Mouse (Mus musculus) mouse trophoblast stem cell (cell line): ENCODE measurements around the gene Gm17622.

Experiments
- in situ Hi-C, 2 experiments: fragments of 300-500 bp; cut with MseI, MboI; formaldehyde crosslinking; loops; 2 replicates in 1 of 2; 3 replicates in 1 of 2; pipeline ENCODE4 v1.15.1; 2025

Gene Gm17622

DNA sequence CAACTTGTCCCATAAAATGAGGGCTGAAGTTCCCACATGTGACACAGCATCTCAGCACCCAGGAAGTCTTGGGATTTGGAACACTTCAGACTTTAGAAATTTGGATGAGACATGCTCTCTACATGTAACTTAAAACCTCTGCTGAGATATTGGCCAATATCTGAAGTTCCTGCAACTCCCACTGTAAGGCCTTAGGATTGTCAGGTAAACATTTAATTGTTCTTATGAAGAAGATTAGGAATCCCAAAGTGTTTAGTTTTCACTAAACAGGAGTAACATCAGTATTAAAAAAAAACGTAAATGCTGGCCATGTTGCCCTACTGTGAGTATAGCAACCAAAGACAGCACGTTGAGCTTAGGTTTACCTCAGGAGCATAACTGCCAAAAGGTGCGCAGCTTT lies at the start of gene Gm17622:
Gm17622 (plus strand) TSS at position 301 of the 400 bp plus-strand sequence.
- in situ Hi-C loops: no loop called here

DNA sequence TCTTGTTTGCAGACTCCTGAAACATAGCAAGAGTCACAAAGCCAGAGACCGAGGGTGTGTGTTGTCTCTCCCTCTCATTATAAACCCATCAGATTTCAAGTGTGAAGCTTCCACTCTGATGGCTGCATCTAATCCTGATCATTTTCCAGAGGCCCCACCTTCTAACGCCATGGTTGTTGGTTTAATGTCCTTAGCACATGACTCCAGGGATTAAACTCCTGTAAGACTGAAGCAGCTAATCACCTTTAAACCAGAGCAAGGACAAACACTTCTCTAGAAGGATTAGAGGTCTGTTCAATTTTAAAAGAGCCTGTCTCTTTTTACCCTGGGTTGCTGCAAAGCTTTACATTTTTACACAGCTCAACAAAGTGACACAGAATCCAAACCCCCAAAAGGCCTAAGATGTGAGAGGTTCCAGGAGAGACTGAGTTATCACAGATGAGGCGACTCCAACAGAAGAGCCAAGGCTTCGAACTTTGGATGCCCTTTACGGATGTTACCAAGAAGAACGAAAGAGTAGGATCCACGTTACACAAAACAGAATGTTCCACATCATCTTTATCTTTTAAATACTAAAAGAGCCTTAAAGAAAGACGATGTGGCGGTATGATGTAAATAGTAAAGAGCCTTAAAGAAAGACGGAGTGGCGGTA lies 40.2 kb upstream of the Gm17622 start:
- in situ Hi-C loops: no loop called here

DNA sequence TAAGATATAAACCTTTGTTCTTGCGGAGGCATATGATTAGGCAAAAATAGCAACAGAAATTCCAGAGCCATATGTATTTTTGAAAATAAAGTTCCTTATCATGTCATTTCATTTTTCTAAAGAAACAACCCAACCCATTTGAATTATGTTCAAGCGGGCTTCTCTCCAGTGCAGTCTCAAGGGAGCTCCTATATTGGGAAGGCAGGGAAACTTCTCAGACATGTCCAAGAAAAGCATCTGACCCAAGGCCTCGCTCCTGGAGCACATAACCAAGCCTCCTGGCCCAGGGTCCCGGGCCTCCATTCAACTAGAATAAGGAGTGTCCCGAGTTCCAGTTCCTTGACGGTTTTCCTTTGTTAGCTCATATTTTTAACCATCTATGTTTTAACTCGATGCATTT lies 39.7 kb upstream of the Gm17622 start:
- in situ Hi-C loops: no loop called here

DNA sequence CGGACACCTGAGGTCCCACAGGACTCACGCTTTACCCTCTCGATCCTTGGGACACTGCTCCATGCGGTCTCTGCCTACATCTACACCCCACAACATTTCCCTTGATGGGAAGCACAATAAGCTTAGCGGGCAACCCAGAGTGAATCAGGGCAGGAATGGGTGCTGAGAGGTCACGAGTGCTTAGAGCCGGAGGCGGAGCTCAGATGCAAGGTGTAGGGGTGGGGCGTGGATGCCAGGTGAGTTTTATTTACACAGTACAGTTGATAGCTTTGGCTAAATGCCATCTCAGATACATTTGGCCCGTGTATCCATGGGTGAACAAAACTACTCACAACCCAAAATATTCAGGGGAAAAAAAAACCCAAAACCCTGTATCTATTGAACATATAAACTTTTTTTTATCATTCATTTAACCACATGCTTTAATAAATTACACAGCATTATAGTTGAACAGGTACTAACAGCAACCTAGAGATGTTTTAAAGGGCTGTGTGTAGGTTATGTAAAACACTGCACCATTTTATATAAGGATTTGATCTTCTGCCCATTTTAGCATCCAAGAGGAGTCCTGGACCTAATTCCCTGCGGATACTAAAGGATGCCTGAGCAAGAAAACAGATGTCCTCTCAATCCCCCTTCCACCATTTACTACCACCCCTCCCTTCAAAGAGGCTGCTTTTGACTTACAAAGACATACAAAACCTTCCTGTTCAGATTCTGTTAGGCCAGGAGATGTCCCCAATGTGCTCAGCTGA lies 39.0 kb upstream of the Gm17622 start:
- in situ Hi-C loops: no loop called here

DNA sequence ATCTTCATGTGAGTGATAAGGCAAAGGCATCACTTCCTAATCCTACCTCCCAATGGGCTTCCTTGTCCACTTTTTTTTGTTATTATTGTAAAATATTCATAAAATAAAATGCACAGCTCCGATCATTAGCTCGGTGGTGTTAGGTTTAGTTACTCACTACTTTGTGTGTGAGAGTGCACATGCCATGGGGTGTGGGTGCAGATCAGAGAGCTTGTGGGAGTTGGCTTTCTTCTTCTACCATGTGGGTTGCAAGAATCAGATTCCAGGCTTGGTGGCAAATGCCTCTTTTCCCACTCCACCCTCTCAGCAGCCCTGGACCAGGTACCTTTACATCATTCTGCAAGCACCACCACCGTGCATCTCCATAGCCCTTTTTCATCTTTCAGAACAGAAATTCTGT lies 37.9 kb upstream of the Gm17622 start:
- in situ Hi-C loops: no loop called here

DNA sequence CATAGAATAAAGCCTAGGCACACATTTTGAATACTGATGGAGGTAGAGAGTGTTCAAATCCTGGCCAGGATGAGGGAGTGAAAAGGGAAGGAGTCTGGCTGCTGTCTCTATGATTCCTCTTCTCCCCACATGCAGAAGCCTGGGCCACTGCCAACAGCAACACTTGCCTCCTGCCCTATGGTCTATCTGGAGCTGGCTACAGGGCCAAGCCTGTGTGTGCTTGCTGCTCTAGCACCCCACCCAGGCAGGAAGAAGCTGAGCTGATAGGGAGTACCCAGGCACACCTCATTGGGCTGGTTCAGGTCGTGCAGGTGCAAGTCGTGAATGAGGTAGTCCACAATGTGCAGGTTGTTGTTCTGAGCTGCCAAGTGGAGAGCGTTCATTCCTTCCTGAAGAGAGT lies 36.2 kb upstream of the Gm17622 start:
- in situ Hi-C loops: no loop called here

DNA sequence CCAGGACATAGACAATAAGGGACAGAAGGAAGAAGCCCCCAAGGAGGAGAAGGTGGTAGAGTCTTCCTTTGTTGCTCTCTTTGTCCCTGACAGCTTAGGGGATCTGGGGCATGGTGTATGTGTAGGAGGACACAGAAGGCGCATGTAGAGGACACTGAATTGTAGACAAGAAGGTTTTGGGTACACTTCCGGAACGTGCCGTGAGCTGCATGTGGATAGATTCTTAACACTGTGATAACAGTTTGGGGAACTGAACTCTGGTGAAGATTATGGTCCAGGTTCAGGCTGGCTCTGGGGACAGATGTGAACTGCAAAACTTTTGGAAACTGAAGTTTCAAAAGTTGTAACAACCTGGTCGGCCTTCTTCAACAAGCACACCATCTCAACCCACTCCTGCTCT lies 33.0 kb upstream of the Gm17622 start:
- in situ Hi-C loops: no loop called here

DNA sequence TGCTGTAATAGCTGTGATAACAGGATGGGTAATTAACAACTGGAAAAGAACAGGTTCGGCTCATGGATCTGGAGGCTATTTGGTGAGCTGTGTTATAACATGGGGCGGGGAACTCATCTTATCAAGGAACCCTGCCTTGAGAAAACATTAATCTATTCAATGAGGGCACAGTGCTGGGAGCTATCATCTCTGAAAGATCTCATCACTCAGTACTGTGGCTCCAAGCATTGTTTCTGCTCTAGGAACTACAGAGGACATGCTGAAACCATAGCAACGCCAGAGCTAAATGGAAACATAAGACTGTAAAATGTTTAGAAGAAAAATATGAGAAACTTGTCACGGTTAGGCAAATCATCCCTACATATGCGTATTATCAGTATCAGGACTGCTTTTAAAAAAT lies 32.5 kb upstream of the Gm17622 start:
- in situ Hi-C loops: no loop called here

DNA sequence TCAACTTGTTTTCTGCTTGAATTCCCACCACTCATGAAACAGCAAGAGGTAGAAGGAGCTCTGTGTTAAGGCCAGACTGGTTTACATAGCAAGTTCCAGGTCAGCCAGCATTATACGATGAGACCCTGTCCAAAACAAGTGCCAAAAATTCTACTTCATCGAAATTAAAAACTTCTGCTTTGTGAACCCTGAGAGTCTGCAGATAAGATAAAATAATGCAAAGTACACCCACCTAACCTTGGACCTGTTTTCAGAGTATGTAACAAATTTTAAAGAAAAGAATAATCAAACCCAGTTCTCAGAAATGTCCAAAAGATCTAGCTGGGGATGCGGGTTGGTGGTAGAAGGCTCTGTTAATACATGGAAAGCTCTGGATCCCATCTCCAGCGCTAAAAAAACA lies 31.9 kb upstream of the Gm17622 start:
- in situ Hi-C loops: no loop called here

DNA sequence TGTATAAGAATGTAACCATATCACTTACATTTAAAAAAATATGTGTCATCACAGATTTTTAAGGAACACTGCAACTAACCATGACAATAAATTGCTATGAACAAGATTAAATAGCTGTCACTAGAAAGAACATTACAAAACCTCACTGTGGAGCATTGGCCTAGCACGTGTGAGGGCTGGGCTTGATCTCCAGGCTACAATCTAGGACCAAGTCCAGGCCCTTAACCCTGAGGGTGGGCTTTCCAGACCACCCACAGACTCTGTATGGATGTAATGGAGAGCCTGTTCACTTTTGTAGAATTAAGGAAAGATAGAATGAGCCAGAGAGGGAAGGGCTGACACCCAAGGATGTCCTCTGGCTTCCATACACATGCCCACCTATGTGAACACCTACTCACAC lies 27.9 kb upstream of the Gm17622 start:
- in situ Hi-C loops: no loop called here

DNA sequence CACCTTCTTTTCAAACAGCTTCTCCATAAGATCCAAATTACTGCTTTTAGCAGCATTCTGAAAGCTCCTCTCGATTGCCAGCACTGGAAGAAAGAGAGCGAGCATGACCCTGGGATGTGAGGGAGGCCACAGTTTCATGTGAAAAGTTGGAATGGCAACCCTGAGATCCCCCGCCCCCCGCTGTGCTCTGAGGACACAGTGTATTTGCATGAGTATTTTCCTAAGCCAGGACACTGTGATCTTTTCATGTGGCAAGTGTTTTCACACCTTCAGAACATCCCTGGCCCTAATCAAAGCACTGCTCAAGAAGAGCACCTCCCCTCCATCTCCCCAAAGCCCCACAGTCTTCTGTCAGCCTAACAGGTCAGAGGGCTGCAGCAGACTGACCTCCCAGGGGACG lies 25.2 kb upstream of the Gm17622 start:
- in situ Hi-C loops: no loop called here

DNA sequence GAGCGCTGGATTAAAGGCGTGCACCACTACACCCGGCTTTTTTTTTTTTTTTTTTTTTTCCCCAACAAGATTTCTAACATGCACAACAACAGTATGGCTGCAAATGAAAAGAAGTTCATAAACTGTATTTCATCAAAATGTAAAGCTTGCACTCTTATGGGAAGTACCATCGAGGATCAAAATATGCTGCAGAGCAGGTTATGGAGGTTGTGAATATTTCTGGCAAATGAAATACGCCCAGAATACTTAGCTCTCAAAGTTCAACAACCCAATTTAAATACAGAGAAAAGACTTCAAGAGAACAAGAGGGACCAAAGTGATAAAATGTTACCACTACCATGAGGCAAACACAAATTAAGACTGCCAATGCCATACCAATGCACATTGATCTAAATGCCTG lies 21.9 kb upstream of the Gm17622 start:
- in situ Hi-C loops: no loop called here

DNA sequence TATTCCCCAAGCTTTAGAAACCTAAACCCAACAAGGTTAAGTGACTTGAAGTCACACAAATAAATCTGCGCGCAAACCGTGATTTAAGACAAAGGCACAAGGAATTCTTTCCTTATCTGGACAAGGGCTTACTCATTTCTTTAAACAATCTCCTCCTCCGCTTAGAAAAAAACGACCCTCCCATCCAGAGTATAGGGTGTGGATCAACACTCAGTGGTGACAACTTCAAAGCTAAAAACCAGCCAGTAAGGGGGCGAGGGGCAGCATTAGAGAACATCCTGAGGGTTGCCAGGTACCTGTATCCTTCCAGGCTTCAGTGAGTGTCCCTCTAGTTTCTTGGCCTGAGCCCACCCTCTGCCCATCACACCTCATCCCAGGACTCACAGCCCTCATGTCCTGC lies 20.0 kb upstream of the Gm17622 start:
- in situ Hi-C loops: no loop called here

DNA sequence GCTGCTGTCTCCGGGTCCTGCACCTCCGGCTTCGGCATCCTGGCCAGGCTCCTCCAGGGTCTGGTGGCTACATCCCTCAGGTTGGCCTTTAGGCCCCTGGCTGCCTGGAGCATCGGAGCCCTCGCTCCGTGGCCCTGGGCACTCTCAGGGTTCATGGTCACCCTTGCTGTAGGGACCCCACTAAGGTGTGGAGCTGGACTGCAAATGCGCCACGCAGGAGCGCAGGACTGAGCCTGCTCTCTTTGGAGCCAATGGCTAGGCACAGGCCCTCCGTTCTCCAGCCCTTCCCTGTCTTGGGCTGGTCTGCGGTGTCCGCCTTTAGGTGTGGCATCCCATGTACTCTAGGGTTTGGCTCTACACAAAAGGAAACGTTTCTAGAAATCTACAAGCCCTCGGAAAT lies 19.6 kb upstream of the Gm17622 start, which contains the start of gene Ankdd1b:
Ankdd1b (minus strand) TSS at position 242 of the 400 bp plus-strand sequence.
- in situ Hi-C loops: no loop called here

DNA sequence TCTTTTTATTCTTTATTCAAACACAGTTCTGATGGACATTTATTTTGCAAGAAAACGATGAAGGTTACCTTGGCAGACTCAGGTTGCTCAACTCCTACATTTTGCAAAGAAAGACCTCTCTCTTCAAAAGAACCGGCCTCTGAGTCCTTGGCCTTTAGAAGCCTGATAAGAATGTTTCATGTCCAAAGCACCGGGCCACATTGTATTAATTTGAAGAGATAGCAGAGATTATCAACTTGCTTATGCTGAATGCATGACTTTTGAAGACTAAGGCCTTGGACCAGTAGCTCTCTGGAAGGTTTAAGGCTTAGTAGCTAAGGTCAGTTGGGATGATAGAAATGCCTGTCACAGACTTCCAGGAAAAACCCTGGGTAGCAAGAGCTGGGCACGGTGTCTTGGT lies 13.3 kb upstream of the Gm17622 start:
- in situ Hi-C loops: no loop called here

DNA sequence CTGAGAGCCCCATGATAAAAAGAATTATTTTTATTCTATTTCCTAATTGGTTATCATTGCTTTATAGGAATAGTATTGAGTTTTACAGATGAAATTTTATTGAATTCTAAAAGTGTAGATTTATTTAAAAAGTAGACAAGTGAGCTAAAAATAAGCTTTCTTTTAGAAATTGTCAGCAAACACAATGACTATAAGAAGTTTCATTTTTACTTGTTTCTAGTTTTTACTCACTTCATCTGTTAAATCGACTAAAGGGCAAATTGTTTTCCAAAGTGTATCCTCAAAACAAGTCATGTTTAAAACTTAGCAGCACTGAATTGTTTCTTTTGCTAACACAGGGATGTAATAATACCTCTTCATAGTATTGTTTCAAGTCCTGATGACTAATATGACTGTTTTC lies 11.5 kb upstream of the Gm17622 start:
- in situ Hi-C loops: no loop called here

DNA sequence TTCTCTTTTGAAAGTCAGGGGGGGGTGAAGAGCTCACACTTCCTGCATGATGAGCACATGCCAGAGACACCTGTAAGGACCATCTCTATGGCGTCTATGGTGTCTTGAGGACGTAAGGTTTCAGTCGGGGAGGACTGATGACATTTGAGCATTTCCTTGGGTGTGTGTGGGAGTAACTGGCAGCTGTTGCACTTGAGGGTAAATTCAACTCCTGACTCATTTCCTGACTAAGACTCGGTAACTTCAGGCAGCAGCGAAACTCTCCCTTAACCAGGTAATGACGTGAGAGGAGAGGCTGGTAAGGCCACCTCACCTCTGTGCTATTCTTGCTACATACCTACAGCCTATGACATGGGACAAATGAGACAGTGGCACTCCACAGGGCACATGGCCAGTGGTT lies 3.3 kb upstream of the Gm17622 start:
- in situ Hi-C loops: no loop called here

DNA sequence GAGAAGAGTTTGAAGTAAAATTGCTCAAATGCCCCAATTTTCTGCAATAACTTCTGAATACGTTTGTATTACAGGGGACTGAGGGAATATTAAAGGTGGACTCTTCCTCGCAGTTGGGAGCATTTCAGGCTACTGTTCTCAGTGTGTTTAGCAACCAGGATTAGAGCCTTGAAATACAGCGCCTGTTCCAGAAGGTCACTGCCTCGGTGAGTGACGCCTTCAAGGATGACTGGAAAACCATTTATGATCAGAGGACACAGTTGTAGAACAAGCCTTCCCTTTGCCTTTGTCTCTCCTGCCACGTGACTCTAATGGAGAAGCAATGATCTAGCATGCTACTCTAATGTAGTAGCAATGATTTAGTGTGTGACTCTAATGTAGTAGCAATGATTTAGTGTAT lies 2.6 kb upstream of the Gm17622 start:
- in situ Hi-C loops: no loop called here

DNA sequence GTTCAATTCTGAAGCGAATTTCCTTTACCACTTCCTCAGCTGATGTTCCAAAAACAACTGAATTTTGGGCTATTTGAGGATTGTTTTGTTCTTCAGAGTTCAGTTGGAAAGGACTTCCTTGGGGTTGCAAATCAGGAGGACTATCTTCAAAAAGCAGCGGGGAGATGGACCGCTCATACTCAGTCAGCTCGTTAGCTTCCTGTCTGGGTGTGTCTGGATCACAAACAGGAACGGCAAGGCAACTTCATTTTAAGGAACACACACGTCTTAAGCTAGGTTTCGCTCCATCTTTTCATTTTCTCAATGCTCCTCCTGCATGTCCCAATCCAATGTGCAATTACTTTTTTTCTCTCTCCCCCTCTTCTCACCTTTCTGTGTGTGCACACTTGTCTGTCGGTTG lies 6.1 kb downstream of the Gm17622 start:
- in situ Hi-C loops: no loop called here

DNA sequence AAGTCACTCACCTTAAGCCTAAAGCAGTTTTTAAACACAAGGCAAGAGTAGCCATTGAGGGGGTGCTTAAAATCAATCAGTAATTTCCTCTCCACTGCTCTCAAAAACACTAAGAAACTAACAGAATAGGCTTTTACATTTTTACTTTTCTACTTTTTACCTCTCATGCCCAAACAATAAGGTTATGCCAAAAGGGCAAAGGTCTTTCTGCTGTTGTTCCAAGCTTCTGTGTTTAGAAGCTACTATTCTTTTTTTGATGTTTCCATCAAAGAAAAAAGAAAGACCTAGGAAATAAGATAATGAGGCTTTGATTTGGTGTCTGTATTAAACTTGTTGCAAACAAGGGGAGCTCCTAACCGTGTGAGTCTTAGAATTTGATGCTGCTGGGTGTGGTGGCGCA lies 9.4 kb downstream of the Gm17622 start:
- in situ Hi-C loops: no loop called here

DNA sequence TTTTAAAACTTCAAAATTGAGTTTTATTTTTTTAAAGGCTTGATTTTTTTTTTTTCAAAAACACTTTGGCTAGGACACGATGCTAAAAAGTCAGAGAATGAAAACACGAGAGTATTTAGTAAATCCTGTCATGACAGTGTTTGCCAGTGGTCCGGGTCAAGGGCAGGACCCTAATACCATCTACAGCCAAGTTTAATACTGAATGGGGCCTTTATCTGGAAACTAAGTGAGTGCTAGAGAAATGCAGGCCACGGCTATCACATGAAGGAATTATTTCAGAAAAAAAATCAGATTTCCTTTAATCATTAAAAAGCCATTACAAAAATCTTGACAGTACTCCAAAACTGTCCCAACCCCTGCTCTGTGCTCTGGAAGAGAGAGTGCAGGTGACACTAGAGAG lies 15.1 kb downstream of the Gm17622 start:
- in situ Hi-C loops: no loop called here

DNA sequence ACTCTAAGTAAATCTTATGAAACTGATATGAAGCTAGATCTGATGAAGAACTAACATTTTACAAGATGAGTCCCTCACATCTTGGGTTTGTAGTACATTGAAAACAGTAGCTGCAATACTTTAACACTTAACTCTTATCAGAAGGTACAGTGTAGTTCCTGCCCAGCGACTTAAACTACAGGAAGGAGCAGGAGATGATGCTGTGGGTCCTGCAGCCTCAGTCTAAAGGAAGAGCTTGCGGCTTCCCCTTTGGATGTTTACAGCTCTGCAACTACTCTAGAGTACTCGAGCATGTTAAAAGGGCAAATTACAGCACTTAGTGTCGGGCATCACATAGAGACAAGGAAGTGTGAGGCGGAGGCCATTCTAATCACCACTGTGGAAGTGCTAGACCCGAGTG lies 15.8 kb downstream of the Gm17622 start:
- in situ Hi-C loops: no loop called here

DNA sequence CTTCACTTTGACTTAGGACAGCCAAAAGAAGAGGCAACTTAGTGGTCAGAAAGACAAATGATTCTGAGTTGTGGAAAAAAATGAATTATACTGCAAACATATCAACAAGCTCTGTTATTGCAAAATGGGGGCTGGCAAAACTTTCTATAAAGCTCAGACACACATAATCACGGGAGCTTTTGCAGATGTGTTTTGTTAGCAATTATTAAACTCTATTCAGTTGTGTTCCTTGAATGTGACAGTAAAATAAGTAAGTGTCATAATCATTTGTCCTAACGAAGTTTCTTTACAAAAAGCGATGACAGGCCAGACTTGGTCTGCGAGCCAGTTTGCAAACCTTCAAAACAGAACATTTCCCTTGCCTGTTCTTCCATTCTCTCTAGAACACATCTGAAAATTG lies 17.0 kb downstream of the Gm17622 start:
- in situ Hi-C loops: no loop called here

DNA sequence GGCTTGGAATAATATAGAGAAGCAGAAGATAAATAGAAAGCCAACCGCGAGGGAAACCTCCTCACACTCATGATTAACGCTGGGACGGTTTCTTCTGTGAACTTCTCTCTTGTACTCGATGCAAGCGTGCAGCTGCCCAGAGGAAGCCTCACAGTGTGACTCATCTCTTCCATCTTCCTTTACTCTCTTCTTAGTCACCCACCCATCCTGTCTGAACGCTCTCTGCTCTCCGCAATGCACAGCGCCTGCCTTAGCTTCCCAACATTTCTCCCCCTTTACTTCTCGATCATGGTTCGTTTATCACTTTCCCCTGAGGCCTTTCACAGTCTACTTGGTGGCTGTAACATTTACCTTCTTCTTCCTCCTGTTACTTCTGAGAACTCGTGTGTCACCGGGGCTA lies 20.1 kb downstream of the Gm17622 start:
- in situ Hi-C loops: no loop called here
